Mouse (Mus musculus) thymus, postnatal 25 days (tissue): ENCODE data around the gene 1300017J02Rik.

Experiments used
- DNase-seq: peaks from one replicate; pipeline ENCODE4 v3.0.0; 2022

The 1300017J02Rik gene

GRCm38 (mm10) chr9:103212654-103213420, 92.0 kb downstream of the 1300017J02Rik start:
- DNase-seq, result no peak

- no peak for DNase-seq
Measured at GRCm38 (mm10) chr9:103208802-103209423, 96.0 kb downstream of the 1300017J02Rik start.

- DNase-seq, result peak; percentile 69
Measured at GRCm38 (mm10) chr9:103207846-103208245, 97.0 kb downstream of the 1300017J02Rik start.

GRCm38 (mm10) chr9:103205786-103206185, 99.1 kb downstream of the 1300017J02Rik start:
- DNase-seq, result no peak

GRCm38 (mm10) chr9:103201561-103202260, 103.2 kb downstream of the 1300017J02Rik start, which contains the start of gene Srprb:
Srprb (minus strand) TSS chr9:103202137.
- DNase-seq, result peak; percentile 94
